Mouse (Mus musculus): ENCODE data around the gene Elmo1. TPM values are rescaled to one million over a fixed set of nuclear protein-coding genes. Genes with fewer than 3 reads are reported as not detected.
A peak's percentile ranks its signal among the peaks of the same experiment; 100 is the strongest.

The Elmo1 gene
- total and polyA plus RNA-seq, 3 experiments = 5.2 to 7.6 TPM; not detected in 1

GRCm38 (mm10) chr13:20185034-20185846 lies 94.8 kb downstream of the Elmo1 start (continued):
- TF ChIP-seq UBTF (IDR thresholded peaks at IDR 0.05; ENCODE audit: borderline replicate concordance, insufficient read depth, low read depth, low read length) (no peak), ETS1 (IDR thresholded peaks at IDR 0.05; ENCODE audit: low read depth, low read length) (peak; percentile 65), MEF2A (IDR thresholded peaks at IDR 0.05; ENCODE audit: extremely low read depth, insufficient replicate concordance, low read depth, low read length, poor library complexity, severe bottlenecking) (no peak), ELF1 (IDR thresholded peaks at IDR 0.05; ENCODE audit: low read depth, low read length) (0 out of 2 replicates have a peak, but pooled peaks have one; percentile 49), MAZ (IDR thresholded peaks at IDR 0.05; ENCODE audit: low read depth, low read length) (no peak), GATA1 (IDR thresholded peaks at IDR 0.05; ENCODE audit: low read depth, low read length) (no peak), ZMIZ1 (IDR thresholded peaks at IDR 0.05; ENCODE audit: low read depth, low read length) (0 out of 2 replicates have a peak, but pooled peaks have one; percentile 13), CTCF (IDR thresholded peaks at IDR 0.05 in 2 of 3, conservative IDR thresholded peaks at IDR 0.05 in 1 of 3; ENCODE audit: control insufficient read depth in 1 of 3, insufficient read depth in 1 of 3, low read depth in 2 of 3, low read length in 3 of 3, poor library complexity in 1 of 3, severe bottlenecking in 1 of 3) (no peak), CHD1 (IDR thresholded peaks at IDR 0.05; ENCODE audit: low read depth, low read length) (no peak), MAX (IDR thresholded peaks at IDR 0.05; ENCODE audit: low read length) (peak; percentile 88), MYB (IDR thresholded peaks at IDR 0.05; ENCODE audit: low read depth, low read length) (no peak), NELFE (IDR thresholded peaks at IDR 0.05; ENCODE audit: low read depth, low read length) (no peak; the same call in 1 of the 2 replicates), EP300 (IDR thresholded peaks at IDR 0.05; ENCODE audit: low read depth in 1 of 2, low read length in 2 of 2) (no peak), MYC (IDR thresholded peaks at IDR 0.05; ENCODE audit: low read depth, low read length) (peak; percentile 94), RAD21 (IDR thresholded peaks at IDR 0.05; ENCODE audit: low read depth, low read length) (no peak), JUND (IDR thresholded peaks at IDR 0.05; ENCODE audit: low read depth, low read length) (no peak), BHLHE40 (IDR thresholded peaks at IDR 0.05; ENCODE audit: borderline replicate concordance, low read depth, low read length) (no peak)

- TF ChIP-seq GABPA (IDR thresholded peaks at IDR 0.05; ENCODE audit: low read depth, low read length) = no peak
- peak; percentile 63 for TF ChIP-seq USF1 (IDR thresholded peaks at IDR 0.05; ENCODE audit: low read depth, low read length)
- TF ChIP-seq RAD21 (IDR thresholded peaks at IDR 0.05; ENCODE audit: low read depth, low read length) = no peak
- peaks cover 0 to 9% of the 10 kb centered on the region in 2 experiments; a peak in 3 of 4 replicates for H3K4me1 ChIP-seq (ENCODE audit: control insufficient read depth in 1 of 2, insufficient read depth in 2 of 2, low read length in 2 of 2)
- H3K9me3 ChIP-seq (replicated peaks; ENCODE audit: insufficient read depth, low read length) = no peaks in the 10 kb centered on the region
- H3K36me3 ChIP-seq (ENCODE audit: control insufficient read depth in 1 of 2, insufficient read depth in 2 of 2, low read length in 2 of 2) = peaks cover 0 to 9% of the 10 kb centered on the region in 2 experiments; a peak in 2 of 4 replicates
- DNase-seq (ENCODE audit: low read depth, low spot score) = no peak
- peak overlapping the region; percentile 65 to 67 for H3K4me3 ChIP-seq (ENCODE audit: control insufficient read depth in 1 of 2, insufficient read depth in 1 of 2, low read depth in 2 of 2, low read length in 2 of 2)
- no peak overlapping the region for H3K27ac ChIP-seq (ENCODE audit: control insufficient read depth, low read depth, low read length)
- peak overlapping the region; percentile 77 for H3K9ac ChIP-seq (ENCODE audit: control insufficient read depth, low read depth, low read length, poor library complexity, severe bottlenecking)
- peaks cover 3% of the 10 kb centered on the region; the same call in 1 of the 2 replicates for H3K79me2 ChIP-seq (ENCODE audit: control insufficient read depth, insufficient read depth, low read length, poor library complexity)
- no peaks in the 10 kb centered on the region for H3K27me3 ChIP-seq (ENCODE audit: control insufficient read depth in 1 of 2, insufficient read depth in 2 of 2, low read length in 2 of 2)
Measured at GRCm38 (mm10) chr13:20185847-20186213, 95.4 kb downstream of the Elmo1 start.
